Mouse (Mus musculus): Measurements from ENCODE around the gene Irs3. TPM values are rescaled to one million over a fixed set of nuclear protein-coding genes. Genes with fewer than 3 reads are reported as not detected.

Gene Irs3
- polyA plus RNA-seq, 1 experiment: 0.04 TPM

- H3K36me3 ChIP-seq (ENCODE audit: control insufficient read depth, insufficient read depth): no peaks in the 10 kb centered on the region
- TF ChIP-seq REST (IDR thresholded peaks at IDR 0.05; ENCODE audit: insufficient read depth, insufficient read length): no peak
- no peak for TF ChIP-seq MYOD1 (IDR thresholded peaks at IDR 0.05; ENCODE audit: control insufficient read depth in 1 of 3, insufficient read length in 2 of 3, low read depth in 2 of 3)
- no peak overlapping the region for H3K4me3 ChIP-seq
- no peak overlapping the region for H3K4me2 ChIP-seq (ENCODE audit: low read depth)
- no peak overlapping the region for H3ac ChIP-seq (ENCODE audit: control insufficient read depth, insufficient read length)
- H3K79me2 ChIP-seq (ENCODE audit: control insufficient read depth, insufficient read depth): peaks cover 22% of the 10 kb centered on the region
- H3K27me3 ChIP-seq (ENCODE audit: control insufficient read depth, insufficient read depth, insufficient read length): no peaks in the 10 kb centered on the region
These were observed 32.3 kb upstream of the Irs3 start for GRCm38 (mm10) chr5:137677859-137678258.

DNA sequence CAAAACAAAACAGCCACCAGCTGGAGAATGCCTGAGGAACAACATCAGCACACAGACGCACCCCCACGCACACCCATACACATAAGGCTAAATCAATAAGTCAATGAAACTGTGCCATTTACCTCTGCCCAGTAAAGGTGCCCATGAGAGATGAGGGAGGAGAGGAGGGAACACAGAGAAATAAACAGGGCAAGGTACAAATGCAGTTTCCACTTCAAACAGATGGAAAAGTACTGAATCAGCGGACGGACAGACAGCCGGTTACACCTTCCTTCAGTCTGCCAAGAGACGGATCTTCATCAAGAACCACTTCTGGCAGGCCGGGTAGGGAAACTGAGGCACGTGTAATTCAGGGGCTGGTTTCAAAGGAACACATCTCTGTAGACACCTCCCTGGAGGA is 29.3 kb upstream of the Irs3 start:
- Histone ChIP-seq H3K36me3 (ENCODE audit: control insufficient read depth, insufficient read depth) (no peaks in the 10 kb centered on the region), H3ac (ENCODE audit: control insufficient read depth, insufficient read length) (no peak overlapping the region), H3K4me3 (no peak overlapping the region), H3K4me2 (ENCODE audit: low read depth) (no peak overlapping the region), H3K27me3 (ENCODE audit: control insufficient read depth, insufficient read depth, insufficient read length) (no peaks in the 10 kb centered on the region), H3K79me2 (ENCODE audit: control insufficient read depth, insufficient read depth) (peaks cover 9% of the 10 kb centered on the region)
- TF ChIP-seq CEBPB (IDR thresholded peaks at IDR 0.05; ENCODE audit: insufficient read depth, poor library complexity, severe bottlenecking): no peak
- TF ChIP-seq REST (IDR thresholded peaks at IDR 0.05; ENCODE audit: insufficient read depth, insufficient read length): no peak
- TF ChIP-seq MYOG (IDR thresholded peaks at IDR 0.05; ENCODE audit: control insufficient read depth in 1 of 3, insufficient read depth in 1 of 3, insufficient read length in 2 of 3, low read depth in 2 of 3): no peak
- TF ChIP-seq USF1 (IDR thresholded peaks at IDR 0.05; ENCODE audit: low read depth): no peak

- H3ac ChIP-seq (ENCODE audit: control insufficient read depth, insufficient read length): no peak overlapping the region
- no peak overlapping the region for H3K4me3 ChIP-seq
- H3K79me2 ChIP-seq (ENCODE audit: control insufficient read depth, insufficient read depth): peaks cover 14% of the 10 kb centered on the region
- no peak overlapping the region for H3K4me2 ChIP-seq (ENCODE audit: low read depth)
- no peaks in the 10 kb centered on the region for H3K27me3 ChIP-seq (ENCODE audit: control insufficient read depth, insufficient read depth, insufficient read length)
- TF ChIP-seq POLR2AphosphoS2 (IDR thresholded peaks at IDR 0.05; ENCODE audit: insufficient read length, low read depth) (no peak), TCF3 (IDR thresholded peaks at IDR 0.05; ENCODE audit: insufficient read length, low read depth) (no peak), MYOG (IDR thresholded peaks at IDR 0.05; ENCODE audit: control insufficient read depth in 1 of 3, insufficient read depth in 1 of 3, insufficient read length in 2 of 3, low read depth in 2 of 3) (no peak), USF1 (IDR thresholded peaks at IDR 0.05; ENCODE audit: low read depth) (no peak), MAX (IDR thresholded peaks at IDR 0.05; ENCODE audit: low read depth) (no peak), MYOD1 (IDR thresholded peaks at IDR 0.05; ENCODE audit: control insufficient read depth in 1 of 3, insufficient read length in 2 of 3, low read depth in 2 of 3) (no peak), E2F4 (IDR thresholded peaks at IDR 0.05; ENCODE audit: insufficient read depth) (no peak), REST (IDR thresholded peaks at IDR 0.05; ENCODE audit: insufficient read depth, insufficient read length) (no peak), TCF12 (IDR thresholded peaks at IDR 0.05; ENCODE audit: insufficient read depth, poor library complexity, severe bottlenecking) (no peak), CEBPB (IDR thresholded peaks at IDR 0.05; ENCODE audit: insufficient read depth, poor library complexity, severe bottlenecking) (no peak), SRF (IDR thresholded peaks at IDR 0.05; ENCODE audit: control insufficient read depth, insufficient read length, low read depth) (no peak), POLR2A (IDR thresholded peaks at IDR 0.05; ENCODE audit: insufficient read length, low read depth) (no peak)
- H3K36me3 ChIP-seq (ENCODE audit: control insufficient read depth, insufficient read depth): no peaks in the 10 kb centered on the region
These were observed 27.5 kb upstream of the Irs3 start for GRCm38 (mm10) chr5:137673015-137673414.

DNA sequence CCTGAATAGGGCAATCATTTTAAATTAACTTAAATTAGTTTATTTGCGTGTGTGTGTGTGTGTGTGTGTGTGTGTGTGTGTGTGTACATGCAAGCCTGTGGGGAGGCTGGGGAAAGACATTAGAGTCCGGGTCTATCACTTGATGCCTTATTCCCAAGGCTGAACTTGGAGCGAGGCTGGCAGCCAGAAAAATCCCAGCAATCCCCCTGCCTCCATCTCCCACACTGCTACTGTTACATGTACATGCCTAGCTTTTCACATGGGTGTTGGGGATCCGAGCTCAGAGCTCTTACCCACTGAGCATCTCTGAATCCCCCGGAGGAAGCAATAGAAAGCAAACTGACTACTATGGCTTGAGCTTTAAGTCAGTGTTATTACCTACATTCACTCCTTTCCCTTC is 26.8 kb upstream of the Irs3 start:
- no peaks in the 10 kb centered on the region for H3K27me3 ChIP-seq (ENCODE audit: control insufficient read depth, insufficient read depth, insufficient read length)
- H3K36me3 ChIP-seq (ENCODE audit: control insufficient read depth, insufficient read depth): no peaks in the 10 kb centered on the region
- H3K79me2 ChIP-seq (ENCODE audit: control insufficient read depth, insufficient read depth): peaks cover 14% of the 10 kb centered on the region
- no peak overlapping the region for H3ac ChIP-seq (ENCODE audit: control insufficient read depth, insufficient read length)
- peak overlapping the region; percentile 56 for H3K4me2 ChIP-seq (ENCODE audit: low read depth)
- TF ChIP-seq TCF3 (IDR thresholded peaks at IDR 0.05; ENCODE audit: insufficient read length, low read depth): no peak
- TF ChIP-seq USF1 (IDR thresholded peaks at IDR 0.05; ENCODE audit: low read depth): no peak
- no peak for TF ChIP-seq MAX (IDR thresholded peaks at IDR 0.05; ENCODE audit: low read depth)
- no peak for TF ChIP-seq TCF12 (IDR thresholded peaks at IDR 0.05; ENCODE audit: insufficient read depth, poor library complexity, severe bottlenecking)
- TF ChIP-seq REST (IDR thresholded peaks at IDR 0.05; ENCODE audit: insufficient read depth, insufficient read length): no peak
- no peak overlapping the region for H3K4me3 ChIP-seq

GRCm38 (mm10) chr5:137671443-137672240 is 26.1 kb upstream of the Irs3 start:
- TF ChIP-seq E2F4 (IDR thresholded peaks at IDR 0.05; ENCODE audit: insufficient read depth) (no peak), MYOD1 (IDR thresholded peaks at IDR 0.05; ENCODE audit: control insufficient read depth in 1 of 3, insufficient read length in 2 of 3, low read depth in 2 of 3) (no peak), USF1 (IDR thresholded peaks at IDR 0.05; ENCODE audit: low read depth) (peak; percentile 94), TCF12 (IDR thresholded peaks at IDR 0.05; ENCODE audit: insufficient read depth, poor library complexity, severe bottlenecking) (no peak), REST (IDR thresholded peaks at IDR 0.05; ENCODE audit: insufficient read depth, insufficient read length) (no peak), POLR2A (IDR thresholded peaks at IDR 0.05; ENCODE audit: insufficient read length, low read depth) (peak; percentile 14), MYOG (IDR thresholded peaks at IDR 0.05; ENCODE audit: control insufficient read depth in 1 of 3, insufficient read depth in 1 of 3, insufficient read length in 2 of 3, low read depth in 2 of 3) (no peak), POLR2AphosphoS2 (IDR thresholded peaks at IDR 0.05; ENCODE audit: insufficient read length, low read depth) (no peak), MAX (IDR thresholded peaks at IDR 0.05; ENCODE audit: low read depth) (no peak), SRF (IDR thresholded peaks at IDR 0.05; ENCODE audit: control insufficient read depth, insufficient read length, low read depth) (no peak), CEBPB (IDR thresholded peaks at IDR 0.05; ENCODE audit: insufficient read depth, poor library complexity, severe bottlenecking) (no peak), TCF3 (IDR thresholded peaks at IDR 0.05; ENCODE audit: insufficient read length, low read depth) (no peak)
- Histone ChIP-seq H3K79me2 (ENCODE audit: control insufficient read depth, insufficient read depth) (peaks cover 14% of the 10 kb centered on the region), H3K36me3 (ENCODE audit: control insufficient read depth, insufficient read depth) (no peaks in the 10 kb centered on the region), H3ac (ENCODE audit: control insufficient read depth, insufficient read length) (no peak overlapping the region), H3K4me2 (ENCODE audit: low read depth) (peak overlapping the region; percentile 78), H3K4me3 (no peak overlapping the region), H3K27me3 (ENCODE audit: control insufficient read depth, insufficient read depth, insufficient read length) (no peaks in the 10 kb centered on the region)

Measured in myocyte (in vitro differentiated cells).